Mouse (Mus musculus) kidney, postnatal 0 days (tissue): ENCODE data around the gene Raly. TPM values are rescaled to one million over a fixed set of nuclear protein-coding genes. Genes with fewer than 3 reads are reported as not detected.

Experiments
- ATAC-seq: fragments of 200-750 bp; cut with Nextera tagmentation; replicated peaks from 2 replicates; pipeline ENCODE4 v1.8.0; 2017; ENCODE audit warnings: low read depth, moderate number of reproducible peaks, moderate TSS enrichment, moderate library complexity; ENCODE audit not compliant: low FRiP score
- DNase-seq: peaks from one replicate; pipeline ENCODE4 v3.0.0-alpha.2; 2016; ENCODE audit warnings: low spot score
- H3K27ac ChIP-seq: fragments of 300-500 bp; sonication (generic); 2 replicates; pipeline ENCODE4 v1.5.1; 2014; ENCODE audit warnings: mild to moderate bottlenecking
- H3K27me3 ChIP-seq: fragments of 300-500 bp; sonication (generic); 2 replicates; pipeline ENCODE4 v1.6.1; 2014; ENCODE audit warnings: low read length, mixed read lengths; ENCODE audit not compliant: insufficient read depth
- H3K36me3 ChIP-seq: fragments of 300-500 bp; sonication (generic); 2 replicates; pipeline ENCODE4 v1.6.1; 2014; ENCODE audit warnings: low read length, mixed read lengths; ENCODE audit not compliant: insufficient read depth
- H3K4me1 ChIP-seq: fragments of 300-500 bp; sonication (generic); replicated peaks from 2 replicates; pipeline ENCODE4 v1.6.1; 2014; ENCODE audit warnings: antibody characterized with exemption, low read length, mixed read lengths; ENCODE audit not compliant: insufficient read depth
- H3K4me2 ChIP-seq: fragments of 300-500 bp; sonication (generic); 2 replicates; pipeline ENCODE4 v1.6.1; 2014; ENCODE audit warnings: mild to moderate bottlenecking, low read length, moderate library complexity, mixed read lengths
- H3K4me3 ChIP-seq: fragments of 300-500 bp; sonication (generic); replicated peaks from 2 replicates; pipeline ENCODE4 v1.5.1; 2014; ENCODE audit warnings: low read depth, low read length
- H3K9ac ChIP-seq: fragments of 300-500 bp; sonication (generic); 2 replicates; pipeline ENCODE4 v1.6.1; 2014; ENCODE audit warnings: low read depth, low read length
- H3K9me3 ChIP-seq: fragments of 300-500 bp; sonication (generic); replicated peaks from 2 replicates; pipeline ENCODE4 v1.6.1; 2016; ENCODE audit warnings: low read length, inconsistent platforms, mixed read lengths
- CTCF ChIP-seq: IDR thresholded peaks from 2 replicates; pipeline ENCODE4 v1.5.1; 2016; ENCODE audit warnings: antibody characterized with exemption, low read depth, mild to moderate bottlenecking, moderate library complexity
- WGBS: fragments of 180-500 bp; shearing (Covaris S2); extraction: QIAGEN DNeasy Blood & Tissue Kit; methylation state at CpG from one replicate; pipeline ENCODE4 v1.1.7; 2014; 5-methylcytosine and 5-hydroxymethylcytosine counted together
- polyA plus RNA-seq: library from polyadenylated mRNA; unstranded; fragments of >200 nt; fragmentation: Nextera tagmentation; extraction: Ambion mirVana; gene quantifications from 2 replicates; pipeline ENCODE4 v1.2.1, GENCODE M21; 2015

The Raly gene
- polyA plus RNA-seq, 1 experiment from 2014 or later, result 31.6 TPM

DNA sequence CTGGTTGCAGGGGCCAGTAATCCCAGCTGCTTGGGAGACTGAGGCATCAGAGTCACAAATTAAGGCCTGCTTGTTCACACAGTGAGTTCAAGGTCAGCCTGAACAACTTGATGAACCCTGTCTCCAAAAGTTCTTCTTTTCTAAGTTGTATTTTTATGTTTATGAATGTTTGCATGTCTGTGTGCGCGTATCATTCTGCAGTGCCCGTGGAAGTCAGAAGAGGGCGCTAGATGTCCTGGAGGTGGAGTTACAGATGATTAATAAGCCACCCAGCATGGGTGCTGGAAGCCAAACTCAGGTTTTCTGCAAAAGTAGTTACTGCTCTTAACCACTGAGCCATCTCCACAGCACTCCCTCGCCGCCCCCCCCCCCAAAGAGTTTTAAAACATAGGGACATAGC lies 118.9 kb downstream of the Raly start:
- no peak for ATAC-seq
- H3K27ac ChIP-seq, result no peak overlapping the region
- no peak overlapping the region for H3K9ac ChIP-seq
- H3K9me3 ChIP-seq, result no peaks in the 10 kb centered on the region
- H3K36me3 ChIP-seq, result no peaks in the 10 kb centered on the region
- no peak for DNase-seq
- no peaks in the 10 kb centered on the region for H3K27me3 ChIP-seq
- no peak overlapping the region for H3K4me2 ChIP-seq
- H3K4me1 ChIP-seq, result no peaks in the 10 kb centered on the region
- WGBS, result 77% methylated on average over 6 of the region's 6 CpGs
- TF ChIP-seq CTCF, result peak; percentile 11; the same call in 1 of the 2 replicates
- no peak overlapping the region for H3K4me3 ChIP-seq

- Histone ChIP-seq H3K27me3 (no peaks in the 10 kb centered on the region), H3K9ac (no peak overlapping the region), H3K36me3 (no peaks in the 10 kb centered on the region), H3K4me3 (no peak overlapping the region), H3K9me3 (no peaks in the 10 kb centered on the region), H3K4me2 (no peak overlapping the region), H3K27ac (no peak overlapping the region), H3K4me1 (no peaks in the 10 kb centered on the region)
- no peak for DNase-seq
- TF ChIP-seq CTCF, result no peak
- ATAC-seq, result no peak
- WGBS, result 74% methylated on average over 12 of the region's 12 CpGs
Observed at GRCm38 (mm10) chr2:154915922-154916541, 125.1 kb downstream of the Raly start.

DNA sequence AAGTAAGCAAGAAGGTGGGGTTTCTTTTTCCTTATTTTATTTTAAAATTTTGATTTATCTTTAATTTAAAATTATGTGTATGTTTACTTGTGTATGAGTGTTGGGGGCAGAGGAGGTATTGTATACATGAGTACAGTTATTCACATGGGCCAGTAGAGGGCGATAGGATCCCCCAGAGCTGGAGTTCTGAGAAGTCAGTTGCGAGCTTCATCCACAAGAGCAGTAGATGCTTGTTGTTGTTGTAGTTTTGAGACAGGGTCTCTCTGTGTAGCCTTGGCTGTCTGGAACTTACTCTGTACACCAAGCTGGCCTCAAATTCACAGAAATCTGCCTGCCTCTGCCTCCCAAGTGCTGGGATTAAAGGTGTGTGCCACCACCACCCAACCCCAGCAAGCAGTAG lies 125.7 kb downstream of the Raly start:
- H3K27ac ChIP-seq, result no peak overlapping the region
- no peak overlapping the region for H3K9ac ChIP-seq
- H3K27me3 ChIP-seq, result no peaks in the 10 kb centered on the region
- no peak for ATAC-seq
- no peak overlapping the region for H3K4me3 ChIP-seq
- no peaks in the 10 kb centered on the region for H3K36me3 ChIP-seq
- TF ChIP-seq CTCF, result peak; percentile 68
- peak; percentile 74 for DNase-seq
- no peaks in the 10 kb centered on the region for H3K4me1 ChIP-seq
- H3K9me3 ChIP-seq, result no peaks in the 10 kb centered on the region
- no peak overlapping the region for H3K4me2 ChIP-seq
- WGBS, result 17% methylated on average over 2 of the region's 2 CpGs

Other genes starting within 250 kb of the Raly start
- gene 1700003F12Rik, start 244.0 kb upstream of the Raly start, polyA plus RNA-seq, result 0.80 and 1.1 TPM in 2 replicates
- 0.09 TPM in 1 of 2 replicates, not detected in the other for gene Actl10, start 239.3 kb upstream of the Raly start, polyA plus RNA-seq
- gene Necab3, start 232.2 kb upstream of the Raly start, polyA plus RNA-seq, result 0.58 and 0.97 TPM in 2 replicates
- gene E2f1, start 221.2 kb upstream of the Raly start, polyA plus RNA-seq, result 9.5 and 9.6 TPM in 2 replicates
- gene Pxmp4, start 187.4 kb upstream of the Raly start, polyA plus RNA-seq, result 37.3 and 37.9 TPM in 2 replicates
- gene Zfp341, start 177.8 kb upstream of the Raly start, polyA plus RNA-seq, result 0.80 and 0.82 TPM in 2 replicates
- 0.42 and 0.71 TPM in 2 replicates for gene 4930519P11Rik, start 177.7 kb upstream of the Raly start, polyA plus RNA-seq
- gene Chmp4b, start 139.4 kb upstream of the Raly start, polyA plus RNA-seq, result 30.0 and 34.7 TPM in 2 replicates
- not detected in 2 replicates for gene Gm14214, start 21.1 kb upstream of the Raly start, polyA plus RNA-seq
- 0.42 and 1.1 TPM in 2 replicates for gene a, start 306 bp downstream of the Raly start, polyA plus RNA-seq
- 107 and 109 TPM in 2 replicates for gene Eif2s2, start 101.8 kb downstream of the Raly start, polyA plus RNA-seq
- 0.84 and 0.99 TPM in 2 replicates for gene Gm14226, start 227.2 kb downstream of the Raly start, polyA plus RNA-seq